Mouse (Mus musculus): ENCODE data around the gene Mx1. TPM values are rescaled to one million over a fixed set of nuclear protein-coding genes. Genes with fewer than 3 reads are reported as not detected.

Mx1 gene
- 0.71 and 1.5 TPM in 2 replicates for polyA plus RNA-seq (2012; rRNA removed)

GRCm38 (mm10) chr16:97462481-97463181 lies at the start of gene Mx1:
Gene Mx1, minus strand, starts transcription at chr16:97462907.
- no peak for DNase-seq (ENCODE audit: extremely low spot score in 1 of 2, low spot score in 1 of 2)

DNA sequence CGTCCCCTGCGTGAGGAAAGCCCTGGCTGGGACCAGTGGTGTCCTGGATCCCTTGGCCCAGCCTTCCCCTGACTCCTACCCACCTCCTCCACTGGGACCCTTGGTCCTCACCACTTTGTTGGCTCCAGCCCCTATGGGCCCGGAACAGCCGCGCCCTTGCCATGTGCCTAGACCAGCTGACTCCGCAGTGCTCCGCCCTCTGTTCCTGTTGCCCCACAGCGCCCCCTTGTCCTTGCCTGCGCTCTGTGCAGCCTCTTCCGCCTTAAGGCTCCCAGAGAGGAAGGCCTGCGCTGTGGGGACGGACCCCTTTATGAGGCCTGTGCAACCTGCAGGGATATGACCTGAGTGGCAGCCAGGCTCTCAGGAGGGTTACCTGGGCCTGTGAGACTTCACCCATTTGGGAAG lies 49.6 kb upstream of the Mx1 start:
- DNase-seq (ENCODE audit: extremely low spot score in 1 of 2, low spot score in 1 of 2) = no peak

GRCm38 (mm10) chr16:97511495-97511894 lies 48.8 kb upstream of the Mx1 start:
- no peak for DNase-seq (ENCODE audit: extremely low spot score in 1 of 2, low spot score in 1 of 2)

DNA sequence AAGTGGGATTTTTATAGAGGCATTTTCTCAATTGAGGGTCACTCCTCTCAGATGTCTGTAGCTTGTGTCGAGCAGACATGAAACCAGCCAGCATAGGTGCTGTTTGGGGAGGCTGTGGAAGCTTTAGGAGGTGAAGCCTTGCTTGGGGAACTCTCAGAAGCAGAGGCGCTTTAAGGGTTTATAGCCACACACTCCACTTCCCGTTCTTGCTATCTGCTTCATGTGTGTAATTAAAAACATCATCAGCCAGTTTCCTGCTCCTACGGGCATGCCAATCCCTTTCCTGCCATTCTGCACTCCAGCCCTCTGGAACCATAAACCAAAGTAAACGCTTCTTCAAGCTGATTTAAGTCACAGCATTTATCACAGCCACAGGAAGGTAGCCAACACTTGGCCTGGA lies 48.1 kb upstream of the Mx1 start:
- no peak for DNase-seq (ENCODE audit: extremely low spot score in 1 of 2, low spot score in 1 of 2)

DNA sequence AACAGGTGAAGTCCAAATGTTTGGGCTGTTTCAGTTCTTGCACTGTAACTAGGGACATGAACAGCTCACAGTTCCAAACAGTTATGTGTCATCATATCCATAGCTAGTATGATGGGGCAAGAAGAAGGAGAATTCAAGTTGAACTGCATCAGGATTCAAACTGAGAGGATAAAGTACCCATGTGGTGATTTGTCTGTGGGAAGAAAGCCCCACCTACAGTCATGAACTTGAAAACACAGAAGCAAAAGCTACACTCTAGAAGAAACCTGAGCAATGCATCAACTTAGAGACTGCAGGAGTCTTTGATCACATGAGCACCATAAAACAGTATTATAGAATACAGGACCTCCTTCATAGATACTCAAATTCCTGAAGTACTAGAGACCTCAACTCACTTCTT lies 45.1 kb upstream of the Mx1 start:
- no peak for DNase-seq (ENCODE audit: extremely low spot score in 1 of 2, low spot score in 1 of 2)

GRCm38 (mm10) chr16:97504793-97505192 lies 42.1 kb upstream of the Mx1 start:
- DNase-seq (ENCODE audit: extremely low spot score in 1 of 2, low spot score in 1 of 2) = no peak

DNA sequence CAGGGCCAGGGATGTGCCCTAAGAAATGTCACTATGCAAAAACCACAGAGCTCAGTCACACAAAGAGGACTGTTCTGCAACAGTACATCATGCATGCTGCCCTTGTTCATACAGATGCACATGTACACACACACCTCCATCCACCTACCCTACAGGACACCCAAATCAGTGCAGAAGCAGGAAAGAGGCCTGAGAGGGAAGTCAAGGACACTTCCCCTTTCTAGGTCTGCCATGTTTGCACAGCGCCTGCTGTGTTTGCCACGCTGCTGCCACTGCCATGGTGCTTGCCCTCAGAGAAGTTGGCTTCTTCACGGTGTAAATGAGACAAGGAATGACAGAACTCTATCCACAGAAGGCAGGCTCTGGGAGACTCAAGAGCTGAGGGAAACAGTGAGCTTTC lies 41.1 kb upstream of the Mx1 start:
- DNase-seq (ENCODE audit: extremely low spot score in 1 of 2, low spot score in 1 of 2) = no peak

- no peak for DNase-seq (ENCODE audit: extremely low spot score in 1 of 2, low spot score in 1 of 2)
These were observed 38.2 kb upstream of the Mx1 start for GRCm38 (mm10) chr16:97500901-97501300.

GRCm38 (mm10) chr16:97499450-97499849 lies 36.7 kb upstream of the Mx1 start:
- DNase-seq (ENCODE audit: extremely low spot score in 1 of 2, low spot score in 1 of 2) = no peak

GRCm38 (mm10) chr16:97498139-97498538 lies 35.4 kb upstream of the Mx1 start:
- DNase-seq (ENCODE audit: extremely low spot score in 1 of 2, low spot score in 1 of 2) = no peak

- DNase-seq (ENCODE audit: extremely low spot score in 1 of 2, low spot score in 1 of 2) = no peak
These were observed 35.0 kb upstream of the Mx1 start for GRCm38 (mm10) chr16:97497682-97498081.

DNA sequence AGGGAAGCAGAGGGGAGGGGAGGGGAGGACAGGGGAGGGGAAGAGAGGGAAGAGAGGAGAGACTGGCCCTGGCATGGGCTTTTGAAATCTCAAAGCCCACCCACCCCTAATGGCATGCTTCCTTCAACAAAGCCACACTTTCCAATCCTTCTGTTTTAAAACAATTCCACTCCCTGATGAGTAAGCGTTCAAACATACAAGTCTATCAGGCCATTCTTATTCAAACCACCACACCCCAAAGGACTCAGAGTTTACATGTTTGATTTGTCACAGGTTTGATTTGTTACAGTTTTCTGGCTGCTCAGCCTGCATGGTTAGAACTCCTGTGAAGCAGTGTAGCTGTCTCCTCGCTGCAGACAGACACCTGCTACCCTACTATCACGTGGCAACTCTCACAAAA lies 33.3 kb upstream of the Mx1 start:
- no peak for DNase-seq (ENCODE audit: extremely low spot score in 1 of 2, low spot score in 1 of 2)

DNA sequence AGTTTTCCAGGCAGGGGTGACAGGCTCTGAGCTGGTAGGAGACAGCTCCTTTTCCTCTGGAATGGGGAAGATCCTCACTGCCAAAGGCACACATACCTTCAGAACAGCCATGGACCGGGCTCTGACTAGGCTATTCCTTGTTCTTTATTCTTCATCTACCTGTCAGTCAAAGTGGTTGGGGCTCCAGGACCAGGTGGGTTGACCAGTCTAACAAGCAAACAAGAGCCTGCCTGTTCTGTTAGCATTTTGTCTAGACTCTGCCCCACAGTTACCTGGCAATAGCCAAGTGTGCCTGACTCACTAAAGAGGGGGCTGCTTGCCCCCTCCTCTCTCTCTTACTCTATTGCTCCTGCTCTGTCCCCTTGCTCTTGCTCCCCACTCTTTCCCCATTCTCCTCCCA lies 29.7 kb upstream of the Mx1 start:
- DNase-seq (ENCODE audit: extremely low spot score in 1 of 2, low spot score in 1 of 2) = no peak

DNA sequence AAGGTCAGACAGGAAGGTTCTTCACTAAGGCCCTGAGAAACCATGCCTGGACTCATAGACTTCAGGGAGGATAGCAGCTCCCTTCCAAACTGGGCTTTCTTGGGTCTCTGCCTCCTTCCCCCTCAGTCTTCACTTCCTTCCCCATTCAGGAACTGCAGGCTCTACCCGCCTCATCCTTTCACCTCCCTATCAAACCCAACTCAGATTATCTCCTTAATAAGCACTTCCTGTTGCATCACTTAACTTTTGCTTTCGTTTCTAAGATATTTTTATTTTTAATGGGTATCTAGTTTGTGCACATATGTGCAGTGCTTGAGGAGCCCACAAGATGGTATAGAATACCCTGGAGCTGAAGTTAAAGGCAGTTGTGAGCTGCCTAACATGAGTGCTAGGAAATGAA lies 15.9 kb upstream of the Mx1 start:
- no peak for DNase-seq (ENCODE audit: extremely low spot score in 1 of 2, low spot score in 1 of 2)

DNA sequence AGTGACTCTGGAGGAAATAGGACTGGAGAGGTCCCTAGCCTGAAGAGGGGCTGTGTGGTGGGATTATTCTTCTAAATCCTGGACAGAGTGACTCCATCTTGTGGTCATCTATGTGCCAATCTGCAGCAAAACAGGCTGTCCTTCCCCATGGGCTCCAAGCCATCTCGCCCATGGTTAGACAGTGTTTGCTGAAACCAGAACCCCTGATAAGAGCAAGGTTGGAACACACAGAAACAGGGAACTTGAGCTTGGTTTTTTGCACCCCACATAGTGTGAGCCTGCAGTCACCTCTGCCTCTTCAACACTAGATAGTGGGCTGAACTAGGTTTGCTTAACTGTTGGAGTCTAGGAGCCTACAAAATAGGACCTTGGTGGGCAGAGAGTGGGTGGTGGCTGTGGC lies 13.8 kb upstream of the Mx1 start:
- DNase-seq (ENCODE audit: extremely low spot score in 1 of 2, low spot score in 1 of 2) = no peak

DNA sequence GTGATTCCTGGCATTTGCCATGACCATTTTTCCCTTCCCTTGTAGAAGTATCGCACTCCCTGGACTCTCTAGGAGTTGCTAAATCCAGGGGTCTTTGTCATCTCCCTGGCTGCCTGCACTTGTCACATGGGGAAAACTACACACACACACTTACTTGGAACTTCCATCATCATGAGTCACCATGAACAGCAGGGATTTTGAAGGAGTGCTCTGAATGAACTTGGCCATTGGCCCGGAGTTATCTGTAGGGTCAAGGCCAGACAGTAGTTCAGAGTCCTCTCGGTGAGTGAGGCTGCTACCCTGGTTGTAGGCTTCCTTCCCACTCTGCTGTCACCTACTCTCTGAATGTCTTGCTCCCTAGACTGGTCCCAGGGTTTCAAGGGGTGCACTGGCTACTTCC lies 12.9 kb upstream of the Mx1 start:
- DNase-seq (ENCODE audit: extremely low spot score in 1 of 2, low spot score in 1 of 2) = no peak

DNA sequence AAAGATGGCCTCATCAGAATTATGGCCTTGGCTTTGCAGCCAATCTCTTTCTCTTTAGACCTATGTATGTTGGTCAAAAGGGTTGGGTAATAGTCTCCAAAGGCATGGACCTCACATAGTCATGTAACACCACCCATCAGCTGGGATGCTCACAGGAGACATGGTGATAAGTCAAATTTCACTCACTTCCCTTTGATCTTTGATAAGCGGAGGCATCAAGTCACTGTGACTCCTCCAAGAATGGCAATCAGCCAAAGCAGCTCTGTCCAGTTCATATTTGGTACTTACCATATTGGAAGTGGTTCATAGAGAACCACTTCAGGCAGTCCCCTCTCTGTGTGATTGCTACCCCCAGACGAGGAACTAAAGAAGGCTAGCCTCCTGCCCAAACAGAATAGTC lies 12.0 kb upstream of the Mx1 start:
- DNase-seq (ENCODE audit: extremely low spot score in 1 of 2, low spot score in 1 of 2) = no peak

GRCm38 (mm10) chr16:97467993-97468791 lies 5.5 kb upstream of the Mx1 start:
- no peak for DNase-seq (ENCODE audit: extremely low spot score in 1 of 2, low spot score in 1 of 2)

- DNase-seq (ENCODE audit: extremely low spot score in 1 of 2, low spot score in 1 of 2) = no peak
These were observed 4.8 kb upstream of the Mx1 start for GRCm38 (mm10) chr16:97467472-97467871.

DNA sequence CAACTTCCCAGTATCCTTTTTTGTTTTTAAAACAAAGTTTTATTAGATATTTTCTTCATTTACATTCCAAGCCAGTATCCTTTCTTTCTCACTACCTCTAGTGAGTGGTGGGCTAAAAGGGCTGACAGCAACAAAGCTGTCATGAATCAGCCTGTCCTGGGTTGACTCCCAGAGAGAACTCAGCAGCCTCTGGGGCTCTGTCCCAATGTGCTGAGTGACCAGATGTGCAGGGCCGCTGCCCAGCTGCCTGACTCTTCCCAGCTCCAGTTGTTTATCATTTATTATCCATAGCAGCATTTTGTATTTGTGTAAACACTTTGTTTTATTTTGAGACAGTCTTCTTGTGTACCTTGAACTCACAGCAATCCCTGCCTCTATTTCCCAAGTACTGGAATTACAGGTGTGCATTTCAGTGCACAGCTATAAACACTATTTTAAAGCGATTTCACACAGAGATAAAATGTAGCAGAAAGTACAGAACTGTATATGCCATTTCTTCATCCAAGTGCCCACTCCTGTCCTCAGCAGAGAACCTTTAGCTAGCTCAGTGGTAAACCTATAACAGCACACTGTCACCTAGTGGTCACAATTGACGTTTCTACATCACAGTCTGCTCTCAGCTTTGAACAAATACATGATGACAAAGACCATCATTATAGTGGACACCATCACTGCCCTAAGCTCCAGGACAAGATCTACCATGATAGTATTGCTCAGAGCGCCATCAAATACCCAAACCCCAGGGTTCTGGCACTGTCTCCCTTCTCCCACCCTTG lies 3.7 kb upstream of the Mx1 start:
- DNase-seq (ENCODE audit: extremely low spot score in 1 of 2, low spot score in 1 of 2) = peak in 1 of 2 experiments; percentile 37

DNA sequence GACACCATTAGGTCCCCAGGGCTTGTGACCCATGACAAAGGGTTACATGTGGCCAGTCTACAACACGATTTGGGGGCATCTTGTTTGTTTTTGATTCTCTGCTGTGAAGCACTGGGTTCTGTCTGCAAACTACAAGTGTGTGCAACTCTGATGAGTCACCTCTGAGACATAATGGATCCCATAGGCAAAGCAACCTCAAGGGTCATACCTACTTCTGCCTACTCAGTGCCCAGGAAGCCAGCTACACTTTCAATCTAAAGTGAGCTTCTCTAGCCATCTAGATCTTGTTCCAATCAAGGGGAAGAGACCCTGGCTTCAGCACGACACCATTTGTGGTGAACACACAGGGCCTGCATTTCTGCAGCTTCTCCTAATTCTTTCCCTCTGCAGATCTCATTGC lies 1.4 kb downstream of the Mx1 start:
- no peak for DNase-seq (ENCODE audit: extremely low spot score in 1 of 2, low spot score in 1 of 2)

Data from frontal cortex, adult 2 months (tissue).